Mouse (Mus musculus): ENCODE data around the gene Pik3r5.
A peak's percentile ranks its signal among the peaks of the same experiment; 100 is the strongest.

Pik3r5 gene

DNA sequence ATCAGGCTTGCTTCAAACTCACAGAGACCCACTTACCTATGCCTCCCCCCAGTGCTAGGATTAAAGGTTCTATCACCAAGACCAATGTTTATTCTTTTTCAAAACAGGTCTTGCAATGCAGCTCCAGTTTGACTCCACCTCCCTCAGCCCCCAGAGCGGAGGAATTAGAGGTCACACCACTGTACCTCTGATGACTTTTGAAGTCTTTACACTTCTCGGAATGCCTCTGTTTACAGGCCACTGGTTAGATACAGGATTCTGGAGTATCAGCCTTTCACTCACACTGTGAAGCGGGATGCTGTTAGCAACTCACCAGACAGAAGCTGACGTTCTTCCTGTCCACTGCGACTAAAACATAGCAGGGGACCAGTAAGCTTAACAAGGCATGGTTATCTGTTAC lies 30.5 kb upstream of the Pik3r5 start:
- DNase-seq: no peak

DNA sequence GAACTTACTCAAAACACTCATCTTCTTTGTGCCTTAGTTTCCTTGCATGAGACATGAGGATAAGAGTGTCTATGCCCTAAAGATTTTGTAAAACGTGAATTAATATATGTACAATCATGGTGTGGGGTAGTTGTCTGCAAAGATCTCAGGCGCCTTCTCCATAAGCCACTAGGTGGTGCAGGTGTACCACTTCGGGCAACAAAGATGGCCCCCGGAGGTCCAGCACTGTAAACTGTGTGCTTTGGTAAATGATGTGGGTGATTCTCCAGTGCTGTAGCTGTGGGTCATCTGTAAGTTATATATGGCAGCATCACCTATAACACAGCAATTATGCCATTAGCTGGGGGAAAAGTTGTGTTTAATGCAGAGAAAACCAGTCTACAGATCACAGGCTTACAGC lies 27.7 kb upstream of the Pik3r5 start:
- DNase-seq: peak in 1 of 2 experiments; percentile 47

DNA sequence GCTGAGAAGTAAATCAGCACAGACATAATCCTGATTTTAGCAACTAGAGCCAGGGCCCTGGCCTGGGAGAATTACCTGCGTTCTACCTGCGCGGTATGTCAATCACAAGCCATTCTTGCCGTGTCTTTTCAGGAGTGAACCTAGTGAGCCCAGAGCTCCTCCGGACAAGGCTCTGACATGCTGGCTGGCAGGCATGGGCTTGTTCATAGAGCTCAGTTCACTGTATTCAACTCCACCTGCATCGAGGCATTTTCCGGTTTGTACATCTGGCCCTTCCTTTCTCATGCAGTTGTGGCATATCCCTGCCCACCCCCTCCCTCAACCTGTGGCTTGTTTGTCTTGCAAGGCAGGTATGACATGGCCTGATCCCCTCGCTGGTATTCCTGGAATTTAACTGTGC lies 26.3 kb upstream of the Pik3r5 start:
- no peak for DNase-seq

DNA sequence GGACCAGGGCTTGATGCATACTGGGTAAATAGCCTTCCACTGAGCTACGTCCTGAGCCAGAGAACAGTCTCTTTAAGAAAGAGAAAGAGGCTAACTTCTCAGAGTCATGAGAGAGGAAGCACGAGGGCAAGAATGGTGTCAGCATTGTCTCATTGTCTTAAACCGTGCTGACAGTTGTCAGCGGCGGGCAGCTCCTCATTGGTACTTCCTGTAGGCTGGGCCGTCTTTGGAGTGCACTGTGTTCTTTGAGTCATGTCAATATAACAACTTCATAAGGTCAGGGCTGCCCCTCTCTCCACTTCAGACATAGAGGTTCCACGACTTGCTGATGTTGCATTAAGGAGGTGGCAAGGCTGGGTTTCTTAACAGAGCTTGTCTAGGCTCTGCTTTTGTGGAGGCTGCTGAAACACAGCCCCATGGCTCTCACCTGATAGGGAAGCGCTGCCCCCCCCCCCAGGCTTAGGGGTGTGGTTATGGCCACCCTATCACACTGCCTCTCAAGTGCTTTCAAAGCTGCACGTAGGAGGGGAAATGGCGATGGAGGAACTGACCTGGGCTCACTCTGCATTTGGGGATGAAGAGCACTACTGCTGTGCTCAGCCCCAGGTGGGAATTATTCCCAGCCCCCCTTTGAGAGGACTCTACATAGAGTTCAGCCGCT lies 24.5 kb upstream of the Pik3r5 start:
- no peak for DNase-seq

DNA sequence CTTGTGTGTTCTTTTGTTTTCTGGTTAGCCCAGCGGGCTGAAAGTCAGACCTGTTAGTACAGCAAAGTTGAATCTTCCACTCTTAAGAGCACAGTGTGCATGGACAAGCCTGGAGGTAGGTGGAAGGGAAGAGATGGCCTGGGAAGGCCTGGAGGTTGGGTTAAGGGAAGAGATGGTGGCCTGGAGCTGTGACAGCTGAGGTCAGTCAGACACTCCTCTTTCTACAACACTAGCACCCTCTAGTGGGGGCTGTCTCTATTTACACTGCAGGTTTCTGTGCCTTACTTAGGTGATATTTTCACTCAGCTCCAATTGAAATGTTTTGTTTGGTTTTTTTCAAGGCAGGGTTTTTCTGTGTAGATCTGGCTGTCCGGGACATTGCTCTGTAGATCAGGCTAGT lies 23.8 kb upstream of the Pik3r5 start:
- peak; percentile 93 to 97 for DNase-seq

DNA sequence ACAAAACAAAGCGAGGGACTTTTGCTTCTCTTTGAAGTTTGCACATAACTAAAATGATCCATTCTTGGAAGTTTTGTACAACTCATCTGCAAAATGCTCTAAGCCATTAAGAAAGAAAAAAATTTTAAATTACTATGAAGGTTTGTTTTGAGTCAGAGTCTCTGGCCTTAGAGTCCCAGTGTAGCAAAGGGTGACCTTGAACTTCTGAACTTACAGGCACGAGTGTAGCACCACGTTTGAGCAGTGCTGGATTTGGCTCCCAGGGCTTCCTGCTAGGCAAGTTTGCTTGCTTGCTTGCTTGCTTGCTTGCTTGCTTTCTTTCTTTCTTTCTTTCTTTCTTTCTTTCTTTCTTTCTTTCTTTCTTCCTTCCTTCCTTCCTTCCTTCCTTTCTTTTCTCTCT lies 14.9 kb upstream of the Pik3r5 start:
- no peak for DNase-seq

DNA sequence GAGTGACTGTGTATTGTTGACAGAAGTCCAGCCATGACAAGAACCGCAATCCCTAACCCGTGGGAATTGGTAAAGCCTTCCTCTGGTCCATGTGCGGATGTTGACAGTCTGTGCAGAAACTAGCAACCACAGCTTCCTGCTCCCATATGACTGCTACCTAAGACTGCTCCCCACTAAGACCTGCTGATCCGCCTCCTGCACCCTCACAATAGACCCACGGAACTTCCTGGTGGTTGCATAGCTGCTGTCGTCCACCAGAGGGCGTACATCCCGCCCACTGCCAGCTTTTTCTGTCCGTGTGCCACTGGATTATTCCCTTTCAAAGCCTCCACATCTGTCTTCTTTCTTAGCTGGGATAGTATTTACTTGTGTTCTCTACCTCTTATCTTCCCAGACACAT lies 14.1 kb upstream of the Pik3r5 start:
- peak; percentile 47 to 54 for DNase-seq

DNA sequence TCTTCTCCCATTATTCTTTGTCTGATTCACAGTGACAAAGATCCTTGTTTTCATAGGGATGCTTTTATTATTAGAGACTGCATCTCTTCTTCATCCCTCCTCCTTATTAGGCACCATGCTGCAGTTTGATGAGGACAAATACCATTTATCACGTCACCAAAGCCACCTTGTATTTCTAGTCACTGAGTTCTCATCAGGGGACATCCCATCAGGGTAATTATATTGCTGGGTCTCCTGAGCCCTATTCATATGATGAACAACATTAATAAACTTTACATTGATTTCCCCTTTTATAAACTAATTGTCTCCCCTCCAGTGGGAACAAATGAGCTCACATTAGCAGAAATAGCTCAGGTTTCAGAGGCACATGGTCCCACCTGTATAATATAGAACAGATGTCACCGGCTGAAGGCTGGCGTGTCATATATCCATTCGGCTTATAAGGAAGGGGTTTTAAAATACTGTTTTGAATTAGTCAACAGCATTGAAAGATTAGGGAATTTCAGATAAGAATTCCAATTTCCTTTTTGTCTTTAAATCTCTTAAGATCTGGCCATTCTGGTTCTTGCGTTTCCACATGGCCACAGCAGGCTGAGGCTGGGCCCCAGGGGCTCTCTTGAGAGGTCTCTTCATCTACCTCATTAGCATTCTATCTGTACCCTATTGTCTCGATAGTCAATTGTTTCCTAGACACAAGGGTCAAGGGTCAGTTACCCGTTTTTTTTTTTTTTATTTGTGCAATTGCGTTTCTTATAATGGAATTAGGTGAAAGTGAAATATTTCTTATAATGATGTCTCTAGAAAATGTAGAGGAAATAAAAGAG lies 6.2 kb upstream of the Pik3r5 start:
- no peak for DNase-seq

DNA sequence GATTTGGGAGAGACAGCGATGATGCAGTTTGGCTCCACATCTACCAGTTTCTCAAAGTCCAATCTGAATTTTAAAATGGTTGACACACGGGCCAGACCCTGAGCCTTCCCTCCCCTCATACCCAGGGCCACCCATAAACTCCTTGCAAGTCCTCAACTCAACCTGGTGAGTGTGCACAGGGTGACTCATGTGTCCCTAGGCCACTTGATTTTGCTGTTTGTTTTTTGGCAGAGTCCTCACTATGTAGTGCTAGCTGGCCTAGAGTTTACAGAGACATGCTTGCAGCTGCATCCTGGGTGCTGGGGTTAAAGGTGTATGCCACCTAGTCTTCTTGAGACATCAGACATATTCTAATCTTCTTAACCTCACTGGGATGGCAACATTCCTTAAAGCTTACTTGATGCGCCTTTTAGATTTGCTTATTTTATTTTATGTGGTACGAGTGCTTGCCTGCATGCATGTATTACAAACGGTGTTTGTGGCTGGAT lies 4.8 kb upstream of the Pik3r5 start:
- DNase-seq: no peak

DNA sequence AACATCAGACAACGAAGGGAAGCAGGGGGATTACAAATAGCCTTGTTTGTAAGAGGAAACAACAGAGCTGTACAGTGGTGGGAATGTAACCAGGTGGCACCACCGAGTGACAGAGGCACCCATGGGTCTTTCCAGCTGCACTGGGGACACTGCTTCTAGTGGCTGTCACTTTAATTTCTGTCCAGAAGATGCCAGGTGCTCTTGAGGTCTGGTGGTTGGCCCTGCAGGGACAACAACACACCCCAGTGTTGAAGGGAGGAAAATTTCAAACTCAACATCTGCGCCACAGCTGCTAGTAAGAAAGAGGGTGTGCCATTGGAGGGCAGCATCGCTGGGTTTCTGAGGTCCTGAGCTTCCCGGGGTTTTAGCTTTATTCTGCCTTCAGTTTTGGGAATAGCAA lies 1.3 kb upstream of the Pik3r5 start:
- no peak for DNase-seq

DNA sequence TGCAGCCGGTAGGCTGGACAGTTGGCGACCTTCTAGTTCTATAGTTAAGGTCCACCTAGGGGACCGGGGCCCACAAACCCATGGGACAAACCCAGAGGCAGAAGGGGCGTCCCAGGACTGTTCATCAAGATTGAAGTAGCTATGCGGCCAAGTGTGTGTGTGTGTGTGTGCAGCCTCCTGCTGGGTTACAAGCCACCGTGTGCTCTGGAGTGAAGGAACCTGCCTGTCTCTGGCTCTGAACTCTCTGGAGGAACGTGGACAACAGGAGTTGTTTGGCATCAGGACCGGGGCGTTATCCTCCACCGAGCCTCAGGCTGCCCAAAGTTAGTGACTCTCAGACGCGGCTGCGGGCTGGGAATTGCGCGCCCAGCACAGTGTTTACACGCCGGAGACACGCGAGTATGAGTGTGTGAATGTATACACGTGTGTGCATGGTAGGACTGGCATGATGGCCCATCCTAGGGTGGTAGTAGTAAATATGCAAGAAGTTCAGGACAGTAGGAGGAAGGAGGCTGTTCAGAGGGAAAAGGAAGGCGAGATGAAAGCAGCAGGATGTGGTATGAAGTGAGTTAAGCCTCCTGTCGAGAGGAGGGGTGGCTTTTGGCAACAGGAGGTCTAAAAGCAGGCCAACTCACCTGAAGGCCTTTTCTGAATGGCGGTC lies 570 bp downstream of the Pik3r5 start:
- DNase-seq: no peak

DNA sequence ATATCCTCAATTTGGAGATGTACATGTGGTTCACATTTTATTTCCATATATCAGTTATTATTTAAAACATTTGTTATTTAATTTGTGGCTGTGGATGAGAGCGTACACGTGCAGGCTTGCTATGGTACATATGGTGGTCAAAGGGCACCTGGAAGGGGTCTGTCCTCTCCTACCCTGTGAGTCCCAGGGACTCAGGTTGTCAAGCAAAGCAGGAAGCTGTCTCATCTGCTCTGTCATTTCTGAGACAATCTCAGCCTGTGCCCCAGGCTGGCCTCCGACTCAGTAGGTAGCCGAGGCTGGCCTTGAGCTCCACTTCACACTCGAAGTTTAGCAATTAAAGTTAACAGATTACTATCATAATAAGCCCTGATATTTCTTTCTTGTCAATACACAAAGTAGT lies 1.6 kb downstream of the Pik3r5 start:
- no peak for DNase-seq

DNA sequence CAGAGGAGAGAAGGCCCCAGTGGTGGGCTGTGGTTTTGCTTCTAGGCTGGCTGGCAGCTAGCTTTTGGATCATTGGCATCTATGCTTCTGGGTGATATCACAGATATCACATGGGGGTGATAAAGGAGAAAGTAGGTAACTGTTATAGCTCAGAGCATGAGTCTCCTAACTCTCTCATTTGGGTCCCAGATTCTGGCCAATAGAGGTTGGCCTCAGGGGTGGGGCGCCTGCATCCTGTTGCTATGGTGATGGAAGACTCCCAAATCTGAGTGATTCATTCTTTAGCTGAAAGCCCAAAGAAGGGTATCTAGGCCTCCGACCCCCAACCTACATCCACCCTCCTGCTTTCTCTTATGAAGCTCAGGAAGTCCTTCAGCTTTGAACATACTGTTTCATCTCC lies 2.8 kb downstream of the Pik3r5 start:
- no peak for DNase-seq

DNA sequence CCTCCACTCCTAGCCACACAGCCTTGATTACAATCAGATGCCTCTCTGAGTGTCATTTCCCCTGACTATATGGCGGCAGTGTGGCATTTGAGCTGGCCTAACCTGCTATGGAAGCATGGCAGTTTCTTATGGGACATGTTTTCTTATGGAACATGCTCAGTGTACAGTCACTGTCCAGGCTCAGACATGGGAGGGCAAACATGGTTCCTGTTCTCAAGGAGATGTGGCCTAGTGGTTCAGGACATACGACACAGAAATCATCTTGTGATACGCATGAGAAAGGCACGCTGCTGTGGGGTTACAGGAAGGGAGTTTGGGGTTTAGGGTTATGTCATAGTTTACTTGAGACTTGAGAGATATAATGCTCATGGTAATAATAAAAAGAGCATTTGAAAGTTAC lies 3.7 kb downstream of the Pik3r5 start:
- DNase-seq: no peak

DNA sequence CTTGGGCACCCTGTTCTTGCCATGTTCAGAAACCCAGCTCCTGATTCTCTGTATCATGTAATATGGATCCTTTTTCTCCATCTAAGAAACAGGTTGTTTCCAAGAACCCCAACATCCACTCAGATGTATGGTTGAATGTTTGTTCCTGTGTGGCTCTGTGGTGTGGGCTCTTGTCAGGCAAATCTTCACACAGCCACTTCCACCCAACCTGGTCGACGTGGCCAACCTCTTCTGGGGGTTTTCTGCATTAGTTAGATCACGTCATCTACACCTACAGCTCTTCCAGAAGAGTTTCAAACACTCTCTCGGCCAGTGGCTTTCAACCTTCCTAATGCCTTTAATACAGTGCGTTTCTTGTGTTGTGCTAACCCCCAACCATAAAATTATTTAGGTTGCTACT lies 4.5 kb downstream of the Pik3r5 start:
- no peak for DNase-seq

DNA sequence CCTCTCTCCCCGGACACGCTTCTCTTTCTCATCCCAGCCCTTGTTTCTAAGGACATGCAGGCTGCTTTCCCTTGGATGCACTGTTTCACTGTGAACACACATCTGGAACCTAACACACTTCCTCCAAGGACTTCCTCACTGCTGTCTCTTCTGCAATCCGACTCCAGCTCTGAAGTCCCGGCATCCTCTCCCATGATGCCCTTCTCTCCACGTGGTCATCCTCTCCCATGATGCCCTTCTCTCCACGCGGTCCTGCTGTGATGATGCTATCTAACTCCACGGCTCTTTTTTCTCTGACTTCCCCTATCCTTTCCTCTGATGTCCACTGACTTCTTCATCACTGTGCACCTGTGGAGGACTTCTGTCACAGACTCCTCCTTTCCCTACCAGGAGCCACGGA lies 8.2 kb downstream of the Pik3r5 start:
- DNase-seq: no peak

DNA sequence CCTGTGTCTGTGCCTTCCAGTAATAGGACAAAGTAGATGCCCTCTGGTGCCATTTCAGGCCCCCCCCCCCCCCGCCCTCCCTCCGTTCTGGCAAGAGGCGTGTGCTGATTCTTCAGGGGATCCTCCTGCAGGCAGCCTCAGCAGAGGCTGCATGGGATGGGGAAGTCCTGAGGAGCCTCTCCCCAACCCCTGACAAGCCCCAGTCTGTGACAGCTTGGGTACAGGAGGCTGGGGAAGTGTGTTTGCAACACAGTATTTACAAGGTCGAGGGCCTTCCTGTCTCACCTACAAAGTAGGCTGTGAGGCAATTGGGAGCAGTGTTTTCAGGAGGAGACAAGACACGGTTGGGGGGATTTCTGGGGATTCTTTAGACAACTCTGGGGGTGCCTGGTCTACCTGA lies 9.0 kb downstream of the Pik3r5 start:
- no peak for DNase-seq

DNA sequence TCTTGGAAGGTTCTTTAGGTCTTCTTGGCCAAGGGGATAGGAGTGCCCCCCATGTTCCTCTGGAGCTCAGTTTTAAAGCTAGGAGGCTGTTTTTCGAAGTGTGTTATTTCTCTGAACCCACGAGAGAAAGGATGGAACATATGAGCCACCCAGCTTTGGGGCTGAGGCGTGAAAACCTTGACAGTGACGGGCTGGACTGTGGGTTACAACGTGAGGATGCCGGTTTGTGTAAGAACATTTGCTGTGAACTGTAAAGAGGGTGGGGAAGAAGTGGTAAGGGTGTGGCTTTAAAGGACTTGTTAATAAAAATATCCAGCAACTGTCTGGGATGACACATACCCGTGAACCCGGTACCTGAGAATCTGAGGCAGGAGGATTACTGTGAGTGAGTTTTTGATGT lies 10.4 kb downstream of the Pik3r5 start:
- DNase-seq: no peak

DNA sequence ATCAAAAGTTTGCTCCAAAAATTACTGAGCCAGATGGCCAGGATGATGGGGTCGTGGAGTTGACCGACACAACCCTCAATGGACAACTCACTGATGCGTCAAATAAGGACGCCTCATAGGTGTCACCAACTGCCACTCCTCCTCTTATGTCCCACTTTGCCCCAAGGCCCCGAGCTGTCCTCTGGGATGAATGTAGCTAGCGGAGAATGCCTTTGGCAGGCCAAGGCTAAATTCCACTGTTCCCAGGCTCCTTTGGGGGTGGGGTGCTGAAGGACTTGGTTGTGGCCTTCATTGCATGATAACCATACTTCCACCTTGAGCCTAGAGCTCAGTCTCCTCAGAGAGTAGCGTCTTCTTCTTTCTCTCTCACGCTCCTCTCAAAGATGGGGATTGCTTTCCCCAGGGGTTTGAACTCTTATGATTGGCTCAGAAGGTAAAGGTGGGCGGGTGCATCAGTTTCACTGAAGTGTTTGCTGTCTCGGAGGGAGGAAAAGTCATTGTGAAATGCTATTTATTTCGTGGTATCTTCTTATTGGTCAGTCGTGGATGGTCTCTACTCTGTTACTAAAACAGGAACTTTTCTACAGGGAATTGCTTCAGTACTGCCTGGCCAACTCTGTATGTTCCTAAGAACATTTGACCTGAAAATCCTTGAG lies 11.2 kb downstream of the Pik3r5 start:
- DNase-seq: no peak

DNA sequence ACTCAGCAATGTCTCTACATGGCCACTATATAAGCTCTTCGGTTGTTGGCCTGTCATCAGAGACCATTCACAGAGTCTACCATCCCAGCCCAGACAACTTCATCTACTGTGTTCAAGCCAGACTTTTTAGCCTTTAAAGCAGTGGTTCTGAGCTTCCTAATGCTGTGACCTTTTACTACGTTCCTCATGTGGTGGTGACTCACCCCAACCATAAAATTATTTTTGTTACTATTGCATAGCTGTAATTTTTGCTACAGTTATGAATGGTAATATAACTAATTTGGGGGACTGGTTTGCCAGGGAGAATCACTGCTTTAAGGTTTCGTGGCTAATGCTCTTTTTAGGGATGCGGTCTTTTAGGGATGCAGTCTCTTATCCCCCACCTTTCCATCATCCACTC lies 14.0 kb downstream of the Pik3r5 start:
- DNase-seq: no peak

DNA sequence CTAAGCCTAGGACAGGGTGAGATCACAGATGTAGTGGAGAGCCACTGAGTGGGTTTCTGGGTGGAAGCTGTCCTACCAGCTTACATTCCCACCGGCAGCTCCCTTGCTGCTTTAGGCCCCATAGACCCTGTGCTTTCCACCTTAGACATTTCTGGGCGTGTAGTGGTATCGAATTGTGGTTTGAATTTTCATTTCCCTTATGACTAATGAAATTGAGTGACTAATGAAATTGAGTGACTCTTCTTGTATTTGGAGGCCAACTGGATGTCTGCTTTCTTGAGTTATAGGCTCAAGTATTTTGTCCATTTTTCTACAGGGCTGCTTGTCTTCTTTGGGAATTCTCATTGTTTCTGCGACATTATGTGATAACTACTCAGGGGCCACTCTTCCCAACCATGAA lies 14.6 kb downstream of the Pik3r5 start:
- no peak for DNase-seq

DNA sequence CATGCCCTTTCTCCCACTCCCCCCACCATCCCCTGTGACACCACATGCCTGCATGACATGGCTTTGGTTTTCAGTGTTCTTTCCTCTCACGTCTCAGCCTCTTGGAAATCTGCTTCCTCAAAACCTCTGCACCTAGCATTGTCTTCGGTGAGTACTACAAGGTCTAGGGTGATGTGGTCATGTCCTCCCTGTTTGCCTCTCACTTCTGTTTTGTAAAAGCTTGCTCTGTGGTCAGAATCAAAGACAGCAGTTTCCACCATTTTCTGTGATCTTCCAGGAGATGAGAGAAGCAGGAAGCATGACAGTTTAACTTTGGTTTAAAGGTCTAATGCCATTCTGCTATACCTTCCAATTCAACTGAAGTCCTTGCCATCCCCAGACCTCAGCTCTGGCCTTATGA lies 15.3 kb downstream of the Pik3r5 start:
- DNase-seq: no peak

DNA sequence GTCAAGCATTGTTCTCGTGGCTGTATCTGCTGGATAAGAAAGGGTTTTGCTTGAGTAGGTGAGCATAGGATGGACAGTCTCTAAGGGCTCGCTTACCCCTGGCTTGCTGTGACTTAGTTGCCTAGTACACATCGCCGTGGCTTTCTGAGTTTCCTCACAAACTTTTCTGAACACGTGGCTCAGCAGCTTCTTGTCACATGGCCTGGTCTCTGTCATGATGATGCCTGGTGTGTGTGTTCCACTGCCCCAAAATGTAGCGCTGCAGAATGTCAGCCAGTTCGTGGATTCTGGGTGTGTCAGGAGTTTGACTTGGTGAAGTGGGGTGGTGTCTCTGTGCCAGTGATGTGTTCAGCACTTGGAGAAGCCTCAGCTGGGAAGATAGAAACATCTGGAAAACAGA lies 16.4 kb downstream of the Pik3r5 start:
- DNase-seq: no peak

Measured in cerebellum, postnatal 10 days (tissue).